Mouse (Mus musculus) kidney, adult 2 months (tissue): ENCODE measurements around the gene Fev.

Experiments
- CTCF ChIP-seq: fragments of 200-500 bp; conservative IDR thresholded peaks from 2 replicates; pipeline ENCODE4 v1.5.1; 2011; ENCODE audit warnings: low read depth, mild to moderate bottlenecking, control low read depth, low read length, moderate library complexity, mixed read lengths; ENCODE audit not compliant: insufficient read depth, insufficient read length
- POLR2A ChIP-seq: fragments of 200-500 bp; IDR thresholded peaks from one replicate; pipeline ENCODE4 v1.6.1; 2011; ENCODE audit warnings: low read depth, low read length, control low read depth

- TF ChIP-seq CTCF, result no peak
- TF ChIP-seq POLR2A, result no peak
These were observed 42.1 kb downstream of the Fev start for GRCm38 (mm10) chr1:74843090-74843489.
